Mouse (Mus musculus): ENCODE data around the gene Bmp7. TPM values are rescaled to one million over a fixed set of nuclear protein-coding genes. Genes with fewer than 3 reads are reported as not detected.

The Bmp7 gene
- polyA plus RNA-seq, 1 experiment from 2014 or later: 12.3 TPM

DNA sequence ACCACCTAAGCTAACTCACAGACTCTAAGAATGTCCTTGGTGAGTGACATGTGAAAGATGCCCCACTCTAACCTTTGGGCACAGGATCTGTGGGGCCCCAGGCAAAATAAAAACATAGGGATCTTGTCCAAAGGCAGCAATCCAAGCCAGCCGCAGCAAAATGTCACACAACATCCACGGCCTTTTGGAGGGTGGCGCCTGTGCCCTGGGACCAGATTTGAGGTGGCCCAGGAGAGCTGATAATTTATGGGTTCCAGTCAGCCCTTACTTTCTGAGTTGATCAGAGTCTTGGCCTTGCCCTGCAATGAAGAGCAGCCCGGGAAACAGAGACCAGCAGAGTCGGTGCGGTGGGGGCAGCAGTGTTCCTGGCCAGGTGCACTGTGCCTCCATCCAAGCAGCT lies 75.0 kb downstream of the Bmp7 start:
- no peaks in the 10 kb centered on the region for H3K27me3 ChIP-seq
- DNase-seq (ENCODE audit: low read depth, low spot score) (no peak), ATAC-seq (no peak)
- CTCF ChIA-PET: interaction anchor here (1.0 kb wide), 1 partner anchor 112 kb away, joined by 3 read pairs; no protein-coding TSS in a partner anchor
- POLR2A ChIA-PET: no interaction called here
- no peak for TF ChIP-seq CTCF (IDR thresholded peaks at IDR 0.05)
- in situ Hi-C loops (cut with MboI; ENCODE audit: low pct_unique_long_range_greater_than_20kb): no loop called here

GRCm38 (mm10) chr2:172864566-172864965 lies 75.6 kb downstream of the Bmp7 start:
- TF ChIP-seq CTCF (IDR thresholded peaks at IDR 0.05): no peak
- POLR2A ChIA-PET: no interaction called here
- DNase-seq (ENCODE audit: low read depth, low spot score) (no peak), ATAC-seq (no peak)
- no peaks in the 10 kb centered on the region for H3K27me3 ChIP-seq
- in situ Hi-C loops (cut with MboI; ENCODE audit: low pct_unique_long_range_greater_than_20kb): no loop called here
- CTCF ChIA-PET: interaction anchor here (1.0 kb wide), 1 partner anchor 112 kb away, joined by 3 read pairs; no protein-coding TSS in a partner anchor

- TF ChIP-seq CTCF (IDR thresholded peaks at IDR 0.05): no peak
- ChIA-PET CTCF (no interaction called here), POLR2A (no interaction called here)
- DNase-seq (ENCODE audit: low read depth, low spot score): no peak
- ATAC-seq: no peak
- no peaks in the 10 kb centered on the region for H3K27me3 ChIP-seq
- in situ Hi-C loops (cut with MboI; ENCODE audit: low pct_unique_long_range_greater_than_20kb): no loop called here
Measured at GRCm38 (mm10) chr2:172863469-172863856, 76.7 kb downstream of the Bmp7 start.

GRCm38 (mm10) chr2:172862850-172863468 lies 77.2 kb downstream of the Bmp7 start:
- CTCF ChIA-PET: no interaction called here
- H3K27me3 ChIP-seq: no peaks in the 10 kb centered on the region
- no peak for ATAC-seq
- POLR2A ChIA-PET: no interaction called here
- TF ChIP-seq CTCF (IDR thresholded peaks at IDR 0.05): no peak
- no peak for DNase-seq (ENCODE audit: low read depth, low spot score)
- in situ Hi-C loops (cut with MboI; ENCODE audit: low pct_unique_long_range_greater_than_20kb): no loop called here

DNA sequence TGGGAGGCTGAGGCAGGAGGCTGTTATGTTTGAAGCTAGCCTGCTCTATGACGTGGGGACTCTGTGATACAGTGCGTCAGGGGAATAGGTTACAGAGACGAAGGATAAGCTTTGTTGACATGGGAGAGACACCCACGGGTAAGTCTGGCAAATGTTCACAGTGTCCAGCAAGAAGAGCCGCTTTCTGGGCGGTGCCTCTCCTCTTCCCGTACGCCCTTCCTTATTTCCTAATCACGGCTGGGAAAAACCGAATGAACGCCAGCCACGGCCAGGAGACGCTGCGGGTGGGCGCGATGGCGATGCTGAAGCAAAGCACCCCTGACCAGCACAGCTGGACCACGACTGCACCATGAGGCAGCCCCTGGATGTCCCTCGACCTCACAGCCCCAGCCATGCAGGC lies 77.7 kb downstream of the Bmp7 start:
- no peak for DNase-seq (ENCODE audit: low read depth, low spot score)
- no peak for ATAC-seq
- in situ Hi-C loops (cut with MboI; ENCODE audit: low pct_unique_long_range_greater_than_20kb): no loop called here
- H3K27me3 ChIP-seq: no peaks in the 10 kb centered on the region
- CTCF ChIA-PET: no interaction called here
- POLR2A ChIA-PET: no interaction called here
- no peak for TF ChIP-seq CTCF (IDR thresholded peaks at IDR 0.05)

- no peak for TF ChIP-seq CTCF (IDR thresholded peaks at IDR 0.05)
- POLR2A ChIA-PET: no interaction called here
- no peak for DNase-seq (ENCODE audit: low read depth, low spot score)
- CTCF ChIA-PET: interaction anchor here (1.6 kb wide), 1 partner anchor 98 kb away, joined by 3 read pairs; no protein-coding TSS in a partner anchor
- no peak for ATAC-seq
- H3K27me3 ChIP-seq: no peaks in the 10 kb centered on the region
- in situ Hi-C loops (cut with MboI; ENCODE audit: low pct_unique_long_range_greater_than_20kb): no loop called here
Measured at GRCm38 (mm10) chr2:172861590-172861989, 78.5 kb downstream of the Bmp7 start.

DNA sequence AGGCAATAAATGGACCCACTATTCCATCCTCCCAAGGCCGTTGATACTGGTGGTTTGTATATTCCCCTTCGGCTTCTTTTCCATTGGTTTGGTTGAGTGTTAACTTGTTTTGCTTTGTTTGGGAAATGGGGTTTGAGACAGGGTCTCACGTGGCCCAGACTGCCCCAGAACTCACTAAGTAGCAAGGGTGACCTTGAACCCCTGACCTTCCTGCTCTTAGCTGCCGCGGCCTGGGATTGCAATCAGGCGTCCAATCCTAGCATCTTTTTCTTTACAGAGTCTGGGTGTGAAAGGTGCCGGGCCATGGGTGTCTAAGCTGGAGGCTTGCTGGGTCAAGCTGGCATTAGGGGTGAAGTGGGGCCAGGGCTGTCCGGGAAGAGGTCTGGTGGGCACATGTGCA lies 79.5 kb downstream of the Bmp7 start:
- CTCF ChIA-PET: interaction anchor here (1.6 kb wide), 1 partner anchor 99 kb away, joined by 3 read pairs; no protein-coding TSS in a partner anchor
- POLR2A ChIA-PET: no interaction called here
- DNase-seq (ENCODE audit: low read depth, low spot score) (no peak), ATAC-seq (no peak)
- H3K27me3 ChIP-seq: no peaks in the 10 kb centered on the region
- TF ChIP-seq CTCF (IDR thresholded peaks at IDR 0.05): no peak
- in situ Hi-C loops (cut with MboI; ENCODE audit: low pct_unique_long_range_greater_than_20kb): no loop called here

GRCm38 (mm10) chr2:172860104-172860503 lies 80.0 kb downstream of the Bmp7 start:
- ATAC-seq (no peak), DNase-seq (ENCODE audit: low read depth, low spot score) (no peak)
- no peak for TF ChIP-seq CTCF (IDR thresholded peaks at IDR 0.05)
- POLR2A ChIA-PET: no interaction called here
- no peaks in the 10 kb centered on the region for H3K27me3 ChIP-seq
- CTCF ChIA-PET: interaction anchor here (1.5 to 1.6 kb wide), 2 partner anchors 37 to 99 kb away, joined by 3 read pairs; no protein-coding TSS in a partner anchor
- in situ Hi-C loops (cut with MboI; ENCODE audit: low pct_unique_long_range_greater_than_20kb): no loop called here

GRCm38 (mm10) chr2:172857048-172857447 lies 83.1 kb downstream of the Bmp7 start:
- in situ Hi-C loops (cut with MboI; ENCODE audit: low pct_unique_long_range_greater_than_20kb): no loop called here
- POLR2A ChIA-PET: no interaction called here
- TF ChIP-seq CTCF (IDR thresholded peaks at IDR 0.05): no peak
- no peak for DNase-seq (ENCODE audit: low read depth, low spot score)
- H3K27me3 ChIP-seq: no peaks in the 10 kb centered on the region
- CTCF ChIA-PET: no interaction called here
- ATAC-seq: no peak

GRCm38 (mm10) chr2:172856549-172856948 lies 83.6 kb downstream of the Bmp7 start:
- CTCF ChIA-PET: no interaction called here
- in situ Hi-C loops (cut with MboI; ENCODE audit: low pct_unique_long_range_greater_than_20kb): no loop called here
- POLR2A ChIA-PET: no interaction called here
- DNase-seq (ENCODE audit: low read depth, low spot score) (no peak), ATAC-seq (no peak)
- no peaks in the 10 kb centered on the region for H3K27me3 ChIP-seq
- no peak for TF ChIP-seq CTCF (IDR thresholded peaks at IDR 0.05)

DNA sequence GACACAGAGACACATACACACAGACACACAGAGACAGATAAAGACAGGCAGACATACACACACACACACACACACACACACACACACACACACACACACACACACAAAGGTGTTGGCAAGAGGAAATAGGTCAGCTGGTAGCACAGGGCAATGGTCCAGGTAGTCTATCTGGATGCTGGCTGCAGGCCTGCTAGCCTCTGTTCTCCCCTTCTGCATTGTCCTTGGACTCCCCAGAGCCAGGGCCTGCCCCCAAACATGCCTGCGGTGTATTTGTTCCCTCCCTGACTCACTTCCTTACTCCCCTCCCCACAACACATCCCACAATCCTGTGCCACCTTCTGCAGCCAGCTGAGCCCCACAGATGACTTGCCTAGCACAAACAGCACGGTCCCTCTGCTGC lies 86.0 kb downstream of the Bmp7 start:
- ATAC-seq: no peak
- in situ Hi-C loops (cut with MboI; ENCODE audit: low pct_unique_long_range_greater_than_20kb): no loop called here
- DNase-seq (ENCODE audit: low read depth, low spot score): no peak
- ChIA-PET POLR2A (no interaction called here), CTCF (no interaction called here)
- H3K27me3 ChIP-seq: no peaks in the 10 kb centered on the region
- TF ChIP-seq CTCF (IDR thresholded peaks at IDR 0.05): no peak

- ChIA-PET POLR2A (no interaction called here), CTCF (no interaction called here)
- no peak for ATAC-seq
- in situ Hi-C loops (cut with MboI; ENCODE audit: low pct_unique_long_range_greater_than_20kb): no loop called here
- DNase-seq (ENCODE audit: low read depth, low spot score): no peak
- no peak for TF ChIP-seq CTCF (IDR thresholded peaks at IDR 0.05)
- H3K27me3 ChIP-seq: no peaks in the 10 kb centered on the region
Measured at GRCm38 (mm10) chr2:172851773-172852172, 88.3 kb downstream of the Bmp7 start.

Measured in Patski (cell line).